Mouse (Mus musculus) lung, adult 2 months (tissue): ENCODE results near the gene Dhrs3. TPM values are rescaled to one million over a fixed set of nuclear protein-coding genes. Genes with fewer than 3 reads are reported as not detected.

Experiments
- DNase-seq: peaks from one replicate; pipeline ENCODE4 v3.0.0; 2022
- H3K4me1 ChIP-seq: fragments of 200-500 bp; 2 replicates; pipeline ENCODE4 v1.6.1; 2011; ENCODE audit warnings: low read length; ENCODE audit not compliant: control insufficient read depth, insufficient read depth
- H3K4me3 ChIP-seq: fragments of 200-500 bp; replicated peaks from 2 replicates; pipeline ENCODE3; 2011; ENCODE audit warnings: low read depth, mild to moderate bottlenecking, control low read depth, low read length; ENCODE audit errors: extremely low read depth
- CTCF ChIP-seq: fragments of 200-500 bp; IDR thresholded peaks from 2 replicates; pipeline ENCODE4 v1.5.1; 2011; ENCODE audit warnings: mild to moderate bottlenecking, low read length, control low read depth; ENCODE audit not compliant: insufficient read depth
- POLR2A ChIP-seq: fragments of 200-500 bp; IDR thresholded peaks from 2 replicates; pipeline ENCODE4 v1.6.1; 2011; ENCODE audit warnings: low read depth, mild to moderate bottlenecking, control low read depth, low read length, borderline replicate concordance; ENCODE audit errors: extremely low read depth
- WGBS: fragments of 180-500 bp; shearing (Covaris S2); methylation state at CpG from one replicate; pipeline ENCODE4 v1.1.7; 2018; 5-methylcytosine and 5-hydroxymethylcytosine counted together
- polyA plus RNA-seq: library from polyadenylated mRNA; depleted of rRNA; stranded (reverse); fragments of >200 nt; gene quantifications from 2 replicates; pipeline ENCODE4 v1.2.3, GENCODE M21; 2012

Gene Dhrs3
- polyA plus RNA-seq, 1 experiment: 150 TPM

- 0 out of 2 replicates have a peak, but pooled peaks have one; percentile 19 for TF ChIP-seq CTCF
- TF ChIP-seq POLR2A: peak; percentile 20; the same call in 1 of the 2 replicates
- WGBS: 32% methylated on average over 8 of the region's 8 CpGs
- H3K4me1 ChIP-seq: peaks cover 68% of the 10 kb centered on the region
- H3K4me3 ChIP-seq: no peak overlapping the region
- no peak for DNase-seq
These were observed 13.6 kb downstream of the Dhrs3 start for GRCm38 (mm10) chr4:144906001-144906889.

DNA sequence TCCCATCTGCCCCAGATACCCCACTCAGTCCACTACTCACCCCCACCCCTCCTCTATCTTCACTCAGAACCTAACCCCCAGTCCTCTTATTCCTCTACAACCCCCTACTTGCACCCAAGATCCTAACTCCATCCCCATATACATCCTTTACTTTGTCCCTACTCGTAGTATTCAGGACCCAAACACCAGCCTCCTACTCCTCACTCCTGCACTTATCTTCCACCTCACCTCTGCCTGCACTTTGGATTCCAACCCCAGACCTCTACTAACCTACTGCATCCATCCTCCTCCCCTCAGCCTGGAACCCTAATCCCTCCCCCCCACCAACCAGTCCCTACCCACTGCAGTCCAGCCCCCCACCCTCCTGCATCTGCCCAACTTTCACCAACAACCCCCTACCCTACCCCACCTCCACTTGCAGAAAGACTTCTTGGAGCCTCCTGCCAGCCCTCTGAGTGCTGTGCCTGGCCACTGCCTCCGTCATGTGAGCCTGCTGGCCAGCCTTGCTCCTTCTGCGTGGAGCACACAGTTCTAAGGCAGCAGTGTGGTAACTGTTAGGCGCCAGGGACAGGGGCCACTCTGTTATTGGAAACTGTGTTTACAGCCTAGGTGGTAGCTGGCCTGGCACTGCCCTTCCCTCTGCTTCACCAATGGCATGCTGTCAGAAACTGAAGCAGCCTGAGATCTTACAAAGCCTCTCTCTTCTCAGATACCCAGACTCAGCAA, 14.5 kb downstream of the Dhrs3 start:
- H3K4me1 ChIP-seq: peaks cover 65% of the 10 kb centered on the region
- 39% methylated on average over 4 of the region's 4 CpGs for WGBS
- DNase-seq: no peak
- TF ChIP-seq POLR2A (no peak), CTCF (no peak)
- no peak overlapping the region for H3K4me3 ChIP-seq

DNA sequence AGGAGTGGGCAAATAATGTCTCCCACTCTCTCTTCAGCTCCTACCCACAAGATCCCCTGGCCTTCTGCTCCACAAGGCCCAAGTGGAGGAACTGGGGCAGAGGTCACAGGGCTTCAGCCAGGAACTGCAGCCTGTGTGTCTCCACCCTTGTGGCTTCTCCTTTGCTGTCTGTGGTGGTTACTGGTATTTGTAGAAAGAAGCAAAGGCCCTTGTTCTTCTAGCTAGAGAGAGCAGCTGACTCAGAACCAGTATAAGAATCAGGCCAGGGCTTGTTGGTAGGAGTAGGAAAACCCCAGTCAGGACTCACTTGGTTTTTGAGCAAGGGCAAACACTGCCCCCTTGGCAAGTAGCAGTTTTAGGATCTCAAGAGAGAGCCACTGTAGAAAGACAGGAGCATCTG, 16.2 kb downstream of the Dhrs3 start:
- peaks cover 57% of the 10 kb centered on the region for H3K4me1 ChIP-seq
- no peak overlapping the region for H3K4me3 ChIP-seq
- DNase-seq: no peak
- no peak for TF ChIP-seq CTCF
- TF ChIP-seq POLR2A: no peak

GRCm38 (mm10) chr4:144910281-144910680, 17.7 kb downstream of the Dhrs3 start:
- TF ChIP-seq CTCF (no peak), POLR2A (no peak)
- 78% methylated on average over 3 of the region's 3 CpGs for whole genome bisulfite sequencing
- no peak for DNase-seq
- no peak overlapping the region for H3K4me3 ChIP-seq
- H3K4me1 ChIP-seq: peaks cover 49% of the 10 kb centered on the region

- TF ChIP-seq POLR2A: no peak
- TF ChIP-seq CTCF: no peak
- Histone ChIP-seq H3K4me1 (peaks cover 22% of the 10 kb centered on the region), H3K4me3 (no peak overlapping the region)
- DNase-seq: no peak
- WGBS: 42% methylated on average over 6 of the region's 6 CpGs
These were observed 20.9 kb downstream of the Dhrs3 start for GRCm38 (mm10) chr4:144913298-144914152.

DNA sequence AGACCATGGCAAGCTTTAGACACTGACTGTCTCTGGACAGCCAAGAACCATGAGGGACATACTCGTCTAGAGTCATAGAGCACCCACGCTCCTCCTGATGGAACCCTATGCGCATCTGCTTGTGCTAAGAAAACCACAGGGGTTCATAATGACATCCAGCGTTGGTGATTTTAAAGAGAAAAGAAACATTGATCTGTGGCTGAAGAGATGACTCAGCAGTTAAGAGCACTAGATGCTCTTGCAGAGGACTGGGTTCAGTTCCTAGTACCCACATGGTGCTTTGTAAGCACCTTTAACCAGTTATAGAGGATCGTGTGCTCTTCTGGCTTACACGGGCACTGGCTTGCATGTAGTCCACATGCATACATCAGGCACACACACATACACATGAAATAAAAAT, 23.9 kb downstream of the Dhrs3 start:
- TF ChIP-seq CTCF (no peak), POLR2A (no peak)
- Histone ChIP-seq H3K4me3 (no peak overlapping the region), H3K4me1 (peaks cover 10% of the 10 kb centered on the region; the same call in 1 of the 2 replicates)
- WGBS: 87% methylated on average over 6 of the region's 6 CpGs
- DNase-seq: no peak

GRCm38 (mm10) chr4:144917101-144917500, 24.5 kb downstream of the Dhrs3 start:
- Histone ChIP-seq H3K4me1 (peaks cover 6% of the 10 kb centered on the region; the same call in 1 of the 2 replicates), H3K4me3 (no peak overlapping the region)
- DNase-seq: no peak
- 65% methylated on average over 4 of the region's 4 CpGs for WGBS
- TF ChIP-seq CTCF (peak; percentile 18; the same call in 1 of the 2 replicates), POLR2A (no peak)

- no peak for DNase-seq
- TF ChIP-seq POLR2A (no peak), CTCF (no peak)
- 96% methylated on average over 10 of the region's 10 CpGs for WGBS
- no peak overlapping the region for H3K4me3 ChIP-seq
- H3K4me1 ChIP-seq: peaks cover 2% of the 10 kb centered on the region; the same call in 1 of the 2 replicates
These were observed 25.9 kb downstream of the Dhrs3 start for GRCm38 (mm10) chr4:144918501-144918900.

DNA sequence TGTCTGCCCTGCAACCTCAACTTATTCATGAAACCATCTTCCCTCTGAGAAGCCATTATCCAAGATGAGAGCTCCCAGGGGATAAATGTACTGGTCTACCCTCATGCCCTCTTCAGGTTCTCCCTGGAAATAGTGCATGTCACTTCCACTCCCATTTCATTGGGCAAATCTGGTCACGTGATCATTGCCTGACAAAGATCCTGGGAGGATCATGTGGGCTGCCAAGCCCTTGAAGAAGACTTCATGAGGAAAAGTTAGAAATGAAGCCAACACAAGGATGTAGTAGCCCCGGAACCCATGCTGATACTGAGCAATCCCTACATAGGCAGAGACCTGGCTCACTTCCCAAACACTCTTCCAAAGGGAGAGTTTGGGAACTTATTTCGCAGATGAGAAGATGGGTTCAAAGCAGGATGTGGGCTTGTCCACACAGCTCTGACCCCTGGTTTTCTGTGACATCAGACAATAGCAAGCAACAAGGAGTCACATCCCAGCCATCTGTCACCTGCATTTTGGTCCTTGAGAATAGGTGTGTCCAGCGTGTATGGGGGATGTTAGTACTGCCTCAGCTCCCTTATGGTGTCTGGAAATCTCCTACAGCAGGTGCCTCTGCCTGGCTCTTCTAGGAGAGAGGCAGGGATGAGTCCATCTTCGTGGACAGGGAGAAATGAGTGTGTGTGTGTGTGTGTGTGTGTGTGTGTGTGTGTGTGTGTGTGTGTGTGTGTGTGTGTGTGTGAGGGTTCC, 36.2 kb downstream of the Dhrs3 start:
- Histone ChIP-seq H3K4me3 (no peak overlapping the region), H3K4me1 (peaks cover 12% of the 10 kb centered on the region)
- no peak for DNase-seq
- TF ChIP-seq CTCF (no peak), POLR2A (no peak)
- WGBS: 70% methylated on average over 5 of the region's 5 CpGs
